Mouse (Mus musculus): ENCODE data around the gene Banp.
A peak's percentile ranks its signal among the peaks of the same experiment; 100 is the strongest.

Banp gene

DNA sequence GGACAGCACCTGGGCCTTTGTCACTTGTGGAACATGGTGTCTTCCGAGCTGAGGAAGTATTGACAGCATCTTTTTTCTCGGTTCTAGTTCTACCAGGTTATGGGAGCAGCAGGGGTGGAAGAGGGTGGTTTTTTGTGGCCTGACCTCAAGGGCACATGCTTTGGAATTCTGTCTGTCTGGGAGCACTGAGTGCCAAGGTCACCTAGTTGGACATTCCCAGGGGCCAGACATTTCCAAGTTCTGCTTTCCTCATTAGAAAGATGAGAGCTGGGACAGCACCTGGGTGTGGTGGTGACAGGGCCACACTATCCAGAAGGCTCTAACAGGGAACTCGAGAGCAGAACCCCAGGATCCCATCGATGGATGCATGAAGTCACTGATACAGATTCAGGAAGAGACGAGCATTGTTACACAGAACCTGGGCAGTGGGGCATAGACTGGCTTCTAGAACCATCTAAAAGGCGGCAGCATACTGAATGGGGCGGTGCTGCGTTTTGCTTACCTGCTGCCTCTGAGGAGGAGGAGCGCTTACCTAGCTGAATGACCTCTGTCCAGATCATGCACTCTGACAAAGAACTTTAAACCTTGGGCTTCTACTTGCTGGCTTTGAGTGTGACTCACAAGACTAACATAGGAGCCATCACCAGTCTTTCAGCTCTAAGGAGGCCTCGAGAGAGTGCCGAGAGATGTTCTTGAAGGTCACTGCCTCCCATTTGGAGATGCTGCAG, 31.4 kb downstream of the Banp start:
- DNase-seq (ENCODE audit: low read depth, low spot score), result no peak

DNA sequence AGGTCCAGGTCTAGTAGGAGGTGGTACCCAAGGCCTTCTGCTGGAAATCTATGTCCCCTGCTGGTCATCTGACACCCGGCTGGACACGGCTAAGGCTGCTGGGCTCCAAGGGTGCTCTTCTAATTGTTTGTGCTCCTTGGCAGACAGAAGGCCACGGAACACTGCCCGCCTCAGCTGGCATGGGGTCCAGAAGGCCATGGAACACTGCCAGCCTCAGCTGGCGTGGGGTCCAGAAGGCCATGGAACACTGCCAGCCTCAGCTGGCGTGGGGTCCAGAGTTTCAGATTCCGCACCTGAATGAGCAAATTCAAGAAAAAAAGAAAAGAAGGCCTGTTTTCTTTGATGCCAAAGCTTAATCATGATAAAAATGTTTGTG, 32.0 kb downstream of the Banp start:
- no peak for DNase-seq (ENCODE audit: low read depth, low spot score)

DNA sequence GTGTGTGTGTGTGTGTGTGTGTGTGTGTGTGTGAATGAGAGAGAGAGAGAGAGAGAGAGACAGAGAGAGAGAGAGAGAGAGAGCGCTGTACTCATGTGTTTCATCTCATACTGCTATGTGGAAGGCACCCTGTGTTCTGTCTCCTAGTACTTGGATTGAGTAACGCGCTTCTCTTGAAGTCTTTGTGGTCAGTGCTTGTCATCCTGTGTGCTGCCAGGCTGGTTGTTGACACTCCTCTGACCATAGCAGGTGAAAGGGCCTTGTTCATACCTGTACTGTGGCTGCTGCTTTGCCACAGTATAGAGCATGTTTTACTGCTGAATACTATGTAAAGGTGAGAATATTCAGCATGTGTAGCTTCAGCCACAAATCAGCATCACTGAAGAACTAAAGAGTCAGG, 36.1 kb downstream of the Banp start:
- no peak for DNase-seq (ENCODE audit: low read depth, low spot score)

DNA sequence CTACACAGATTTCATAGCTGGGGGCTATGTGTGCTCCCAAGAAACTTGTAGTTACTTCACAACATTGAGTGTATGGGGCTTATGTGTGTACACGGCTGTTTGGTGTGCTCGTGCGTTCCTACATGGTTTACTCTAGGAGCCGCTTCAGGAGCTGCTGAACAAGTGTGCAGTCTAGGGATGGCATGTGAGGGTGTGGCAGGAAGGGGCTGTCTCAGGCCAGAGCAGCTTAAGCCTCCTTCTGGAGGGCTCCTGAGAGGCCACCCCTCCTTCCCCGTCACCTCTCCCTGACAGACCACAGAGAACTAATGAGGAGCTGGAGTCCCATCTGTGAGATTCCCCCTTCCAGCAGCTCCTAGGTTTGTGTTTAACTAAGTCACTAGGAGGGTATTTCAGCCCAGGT, 38.3 kb downstream of the Banp start:
- DNase-seq (ENCODE audit: low read depth, low spot score), result no peak

DNA sequence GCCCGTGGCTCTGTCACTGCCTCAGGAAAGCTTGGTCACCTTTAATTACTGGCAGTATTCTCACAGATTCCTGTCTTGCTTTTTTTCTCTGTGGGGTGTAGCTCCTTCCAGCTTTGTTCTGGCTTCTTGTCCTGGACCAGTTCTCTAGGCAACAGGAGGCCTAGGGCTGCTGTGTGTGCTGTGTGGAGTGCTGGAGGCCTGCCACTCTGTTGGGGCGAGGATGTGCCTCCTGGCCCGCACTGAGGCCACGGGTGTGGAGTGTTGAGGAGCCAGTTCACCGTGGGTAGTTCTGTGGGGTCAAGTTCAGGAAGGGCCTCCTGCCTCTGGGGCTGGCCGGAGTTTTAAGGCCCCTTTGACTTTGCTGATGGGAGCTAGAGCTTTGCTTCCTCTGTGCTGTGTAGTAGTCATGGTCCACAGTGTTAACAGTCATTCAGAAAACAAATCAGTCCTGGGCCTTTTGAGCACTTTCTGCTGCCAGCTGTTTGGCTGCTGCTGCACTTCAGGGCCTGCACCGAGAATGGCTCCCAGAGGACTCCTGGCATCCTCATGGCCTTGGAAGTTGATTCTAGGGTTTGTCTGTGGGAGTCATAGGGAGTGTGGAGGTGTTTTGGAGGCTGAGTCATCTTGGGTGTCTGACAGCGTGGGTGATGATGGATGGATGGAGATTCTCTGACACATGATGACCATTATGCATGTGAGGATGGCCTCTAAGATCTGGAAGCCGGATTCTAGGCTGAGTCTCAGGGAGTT, 41.1 kb downstream of the Banp start:
- no peak for DNase-seq (ENCODE audit: low read depth, low spot score)

DNA sequence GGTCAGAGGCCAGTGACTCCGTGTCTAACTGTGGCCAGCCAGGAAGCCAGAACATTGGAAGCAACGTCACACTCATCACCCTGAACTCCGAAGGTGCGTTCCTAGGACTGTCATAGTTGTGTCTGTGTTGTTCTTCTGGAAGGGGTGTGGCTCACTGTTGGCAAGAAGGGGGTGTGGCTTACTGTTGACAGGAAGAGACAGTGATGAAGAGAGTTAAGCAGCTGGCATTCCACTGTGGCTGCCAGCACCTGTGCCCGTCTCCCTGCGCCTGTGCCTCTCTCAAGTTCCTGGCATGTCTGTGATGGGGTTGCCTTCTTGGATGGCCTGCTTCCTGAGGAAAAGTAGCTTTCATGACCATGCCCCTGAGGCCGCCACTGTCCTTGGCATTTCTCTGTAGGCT, 42.1 kb downstream of the Banp start:
- DNase-seq (ENCODE audit: low read depth, low spot score), result no peak

DNA sequence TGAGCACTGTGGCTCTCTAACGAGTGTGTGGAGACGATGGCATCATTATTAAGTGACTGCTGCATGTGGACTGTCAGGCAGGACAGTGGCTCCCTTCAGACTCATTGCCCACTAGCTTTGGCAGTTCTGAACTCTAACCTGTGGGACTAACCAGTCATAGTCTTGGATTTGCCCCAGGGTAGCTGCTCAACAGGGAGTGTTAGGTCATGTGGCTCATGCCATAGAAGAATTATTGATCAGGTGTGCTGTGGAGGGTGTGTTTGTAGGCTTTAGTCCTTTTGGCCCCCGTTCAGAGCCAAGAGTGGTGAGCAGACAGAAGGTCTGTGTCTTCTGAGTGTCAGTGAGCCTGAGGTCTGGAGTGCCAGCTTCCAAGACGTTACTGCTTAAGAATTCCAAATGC, 43.4 kb downstream of the Banp start:
- no peak for DNase-seq (ENCODE audit: low read depth, low spot score)

DNA sequence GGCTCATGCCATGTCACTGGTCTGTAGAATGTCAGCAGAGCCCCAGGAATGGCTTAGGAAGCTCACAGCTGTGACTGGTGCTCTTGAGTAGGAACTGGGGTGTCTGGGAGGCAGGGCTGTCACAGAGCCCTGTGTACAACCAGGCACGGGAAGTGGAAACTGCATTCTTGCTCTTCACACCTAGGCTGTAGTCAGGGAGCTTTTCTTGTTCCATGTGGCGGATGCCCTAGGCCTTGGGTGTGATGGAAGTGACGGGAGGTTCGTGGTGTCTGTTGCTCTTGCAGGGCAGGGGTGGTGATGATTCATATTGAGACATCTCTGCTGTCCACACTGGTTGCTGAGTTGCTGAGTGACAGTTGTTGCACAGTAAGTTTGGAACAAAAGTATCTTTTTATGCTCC, 45.6 kb downstream of the Banp start:
- no peak for DNase-seq (ENCODE audit: low read depth, low spot score)

DNA sequence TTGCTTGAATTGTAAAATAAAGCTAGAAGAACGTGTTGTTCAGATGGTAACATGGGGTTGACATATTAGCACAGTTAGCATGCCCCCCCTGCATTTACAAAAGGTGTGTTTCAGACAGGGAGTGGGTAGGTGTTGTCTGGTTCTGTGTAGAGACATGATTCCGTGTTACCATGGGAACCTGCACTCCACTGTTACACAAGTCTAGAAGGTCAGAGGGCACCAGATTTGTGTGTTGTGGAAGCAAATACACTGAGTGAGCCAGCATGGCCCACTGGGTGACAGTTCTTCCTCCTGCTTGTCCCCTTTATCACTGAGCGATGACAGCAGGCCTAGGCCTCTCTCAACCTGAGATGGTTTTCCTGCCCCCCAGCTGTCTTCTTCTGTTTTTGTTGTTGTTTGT, 46.3 kb downstream of the Banp start:
- DNase-seq (ENCODE audit: low read depth, low spot score), result no peak

DNA sequence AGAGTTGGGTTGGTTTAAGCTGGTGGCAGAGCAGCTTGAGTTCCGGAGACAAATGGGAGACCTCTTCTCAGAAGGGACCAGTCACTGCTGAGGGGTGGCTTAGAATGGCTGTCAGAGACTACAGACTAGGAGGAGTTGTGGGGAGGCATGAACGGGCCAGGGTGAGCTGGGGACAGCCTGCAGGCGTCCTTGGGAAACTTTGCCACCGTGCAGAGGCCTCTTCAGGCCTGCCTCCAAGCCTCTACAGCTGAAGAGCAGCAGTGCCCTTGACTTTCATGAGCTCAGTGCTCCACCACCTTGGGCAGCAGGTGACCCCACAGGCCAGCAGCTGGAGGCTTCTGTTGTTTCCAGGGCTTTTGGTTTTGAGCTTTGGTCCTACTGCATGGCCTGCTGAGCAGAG, 49.1 kb downstream of the Banp start:
- no peak for DNase-seq (ENCODE audit: low read depth, low spot score)

DNA sequence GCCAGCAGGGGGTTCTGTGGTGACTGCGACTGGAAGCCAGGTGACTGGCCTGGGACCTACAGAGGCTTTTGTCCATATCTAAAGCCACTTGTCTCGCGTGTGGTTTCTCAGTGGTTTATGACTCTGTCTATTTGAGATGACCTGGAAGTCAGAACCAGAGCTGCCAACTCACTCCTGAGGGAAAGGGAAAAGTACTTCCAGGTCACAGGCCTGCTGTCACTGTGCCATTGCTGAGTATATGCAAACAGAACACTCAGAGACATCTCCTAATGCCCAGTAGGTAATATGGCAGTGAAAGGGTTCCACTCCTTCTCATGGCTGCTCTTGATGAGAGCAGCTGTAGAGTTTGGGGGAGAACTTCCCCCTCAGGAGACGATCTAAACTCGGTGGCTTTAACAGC, 49.7 kb downstream of the Banp start:
- no peak for DNase-seq (ENCODE audit: low read depth, low spot score)

DNA sequence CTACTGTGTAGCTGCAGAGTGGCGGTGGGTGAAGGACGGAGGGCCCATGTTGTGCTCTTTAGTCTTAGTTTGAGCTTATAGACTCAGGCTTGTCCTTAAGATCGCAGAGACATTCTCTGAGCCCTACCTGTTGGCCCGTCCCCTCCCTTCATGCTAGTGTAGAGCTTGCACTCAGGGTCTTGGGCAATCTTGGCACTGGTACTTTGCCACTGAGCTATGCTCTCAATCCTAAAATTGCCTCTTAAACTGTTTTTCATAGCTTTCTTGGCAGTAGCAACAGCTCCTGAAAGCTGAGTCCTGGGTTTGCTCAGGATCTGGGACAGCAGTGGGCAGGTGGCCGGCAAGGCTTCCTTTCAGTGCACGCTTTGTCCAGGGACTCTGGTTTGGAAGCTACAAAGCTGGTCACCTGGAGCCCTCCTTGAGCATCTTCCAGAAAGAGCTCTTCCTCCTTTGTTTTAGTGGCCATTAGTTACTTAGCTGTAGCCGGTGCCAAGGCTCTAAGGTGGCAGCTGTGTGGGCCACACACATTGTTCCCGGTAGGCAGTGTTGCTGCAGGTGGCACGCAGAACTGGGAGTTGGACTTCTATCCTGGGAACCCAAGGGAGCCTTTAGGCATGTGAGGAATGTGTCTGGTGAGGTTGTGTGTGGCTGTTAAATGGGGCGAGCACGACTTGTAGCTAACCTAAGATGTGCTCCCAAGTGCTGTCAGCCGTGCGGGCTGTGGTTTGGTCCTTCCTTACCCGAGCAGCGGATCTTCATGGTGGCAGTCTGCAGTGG, 52.0 kb downstream of the Banp start:
- DNase-seq (ENCODE audit: low read depth, low spot score), result no peak

DNA sequence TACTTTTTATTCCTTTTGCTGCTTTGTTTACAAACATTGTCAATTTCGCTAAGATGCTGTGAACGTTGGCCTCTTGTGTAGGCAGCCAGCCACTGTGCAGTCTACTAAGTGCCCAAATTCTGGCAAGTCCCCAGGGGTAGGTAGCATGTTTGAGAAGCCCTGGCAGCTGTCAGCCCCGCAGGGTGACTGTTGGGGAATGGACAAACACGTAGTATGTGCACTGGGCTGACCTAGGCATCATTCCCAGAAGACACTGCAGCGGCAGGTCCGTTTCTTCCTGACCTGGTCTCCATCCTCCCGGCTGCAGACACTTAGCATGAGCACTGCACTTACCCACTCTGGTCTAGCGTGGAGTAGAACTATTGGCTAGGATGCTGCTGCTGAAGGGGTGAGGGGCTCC, 54.1 kb downstream of the Banp start:
- no peak for DNase-seq (ENCODE audit: low read depth, low spot score)

DNA sequence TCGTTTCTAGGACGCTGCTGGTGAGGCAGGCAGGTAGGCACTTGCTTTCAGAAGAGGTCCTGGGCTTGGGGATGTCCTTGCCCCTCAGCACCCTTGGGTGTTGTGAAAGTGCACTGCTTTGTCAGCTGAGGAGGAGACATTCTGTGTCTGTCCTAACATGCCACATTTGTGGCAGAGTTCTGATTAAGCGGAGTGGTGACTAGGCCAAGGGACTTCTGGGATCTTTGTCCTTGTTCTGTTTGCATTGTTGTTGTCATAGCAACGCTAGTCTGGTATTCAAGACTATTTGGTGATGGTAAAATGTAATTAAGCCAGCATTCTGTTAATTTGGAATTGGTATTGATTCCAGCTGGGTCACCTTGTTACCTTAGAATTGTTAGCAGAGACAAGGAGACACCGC, 54.6 kb downstream of the Banp start:
- DNase-seq (ENCODE audit: low read depth, low spot score), result no peak

DNA sequence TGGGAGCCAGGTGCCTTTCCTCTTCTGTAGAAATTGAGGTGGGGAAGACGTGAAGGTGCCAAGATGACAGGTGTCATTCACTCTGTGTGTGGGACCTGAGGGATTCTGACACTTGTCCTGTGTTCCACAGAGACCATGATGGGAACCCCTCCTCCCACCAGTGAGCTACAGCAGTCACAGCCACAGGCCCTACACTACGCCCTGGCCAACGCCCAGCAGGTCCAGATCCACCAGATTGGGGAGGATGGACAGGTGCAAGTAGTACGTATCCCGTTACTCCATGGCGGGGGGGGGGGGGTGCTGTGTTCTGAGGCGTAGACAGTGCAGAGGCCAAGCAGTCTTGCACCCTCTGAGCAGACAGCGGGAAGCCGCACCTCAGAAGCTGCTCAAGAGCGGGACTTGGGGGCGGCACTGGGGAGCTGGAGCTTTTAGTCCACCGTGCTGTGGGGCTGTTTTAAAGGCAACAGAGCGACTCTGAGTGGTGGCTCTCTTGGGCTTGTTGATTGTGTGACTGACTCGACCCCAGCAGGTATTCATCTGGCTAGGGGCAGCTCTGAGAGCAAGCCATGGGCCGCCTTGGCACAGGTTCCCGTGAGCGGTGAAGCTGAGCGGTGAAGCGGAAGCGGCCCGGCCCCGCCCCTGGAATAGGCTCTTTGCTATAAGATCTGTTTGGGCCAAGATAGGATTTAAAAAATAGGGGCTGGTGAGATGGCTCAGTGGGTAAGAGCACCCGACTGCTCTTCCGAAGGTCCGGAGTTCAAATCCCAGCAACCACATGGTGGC, 56.1 kb downstream of the Banp start:
- peak; percentile 17 for DNase-seq (ENCODE audit: low read depth, low spot score)

DNA sequence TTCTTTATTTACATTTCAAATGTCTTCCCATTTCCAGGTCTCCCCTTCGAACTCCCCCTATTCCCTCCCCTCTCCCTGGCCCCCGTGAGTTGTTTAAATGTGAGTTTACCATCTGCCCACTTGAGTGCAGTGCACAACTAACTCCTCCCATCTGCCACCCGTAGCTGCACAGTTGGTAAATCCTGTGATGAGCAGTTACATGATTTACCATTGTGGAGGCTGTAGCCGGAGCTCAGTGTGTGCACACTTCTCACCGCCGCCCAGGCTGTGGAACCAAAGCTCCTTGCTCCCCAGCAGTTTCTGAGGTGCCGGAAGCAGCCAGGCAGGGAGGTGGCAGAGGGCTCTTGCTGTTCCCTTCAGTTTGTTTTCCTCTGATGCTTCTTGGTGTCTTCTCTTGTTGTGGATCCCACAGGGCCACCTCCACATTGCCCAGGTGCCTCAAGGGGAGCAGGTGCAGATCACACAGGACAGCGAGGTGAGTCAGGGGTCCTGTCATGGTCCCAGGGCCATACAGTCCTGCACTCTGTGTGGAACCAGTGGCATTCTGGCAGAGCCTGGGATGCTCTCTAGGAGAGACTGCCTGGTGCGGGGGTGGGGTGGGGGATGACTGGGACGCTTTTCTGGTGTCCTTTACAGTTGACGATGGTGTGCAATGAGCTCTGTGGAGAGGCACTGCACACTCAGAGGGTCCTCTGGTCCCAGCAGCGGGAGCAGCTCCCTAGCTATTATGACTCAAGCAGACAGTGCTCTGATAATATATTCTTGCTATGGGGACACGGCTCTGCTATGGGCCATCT, 57.3 kb downstream of the Banp start:
- no peak for DNase-seq (ENCODE audit: low read depth, low spot score)

DNA sequence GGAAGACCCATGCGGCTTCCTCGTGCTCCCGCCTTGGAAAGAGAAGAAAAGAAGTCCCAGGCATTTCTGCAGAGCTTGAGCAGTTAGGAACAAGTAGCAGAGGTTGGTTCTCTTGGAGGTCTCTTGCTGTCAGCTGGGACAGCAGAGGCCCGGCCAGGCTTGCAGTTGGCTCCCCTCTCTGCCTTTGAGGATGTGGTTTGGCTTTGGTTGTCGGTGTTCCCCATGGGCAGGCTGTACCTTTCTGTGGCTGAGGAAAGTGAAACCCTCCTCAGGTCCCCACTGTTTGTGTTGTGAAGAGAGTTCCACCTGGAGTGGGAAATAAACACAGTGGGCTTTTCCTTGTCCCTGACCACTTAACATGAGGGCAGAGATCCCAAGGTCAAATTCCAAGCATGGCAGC, 58.8 kb downstream of the Banp start:
- DNase-seq (ENCODE audit: low read depth, low spot score), result no peak

DNA sequence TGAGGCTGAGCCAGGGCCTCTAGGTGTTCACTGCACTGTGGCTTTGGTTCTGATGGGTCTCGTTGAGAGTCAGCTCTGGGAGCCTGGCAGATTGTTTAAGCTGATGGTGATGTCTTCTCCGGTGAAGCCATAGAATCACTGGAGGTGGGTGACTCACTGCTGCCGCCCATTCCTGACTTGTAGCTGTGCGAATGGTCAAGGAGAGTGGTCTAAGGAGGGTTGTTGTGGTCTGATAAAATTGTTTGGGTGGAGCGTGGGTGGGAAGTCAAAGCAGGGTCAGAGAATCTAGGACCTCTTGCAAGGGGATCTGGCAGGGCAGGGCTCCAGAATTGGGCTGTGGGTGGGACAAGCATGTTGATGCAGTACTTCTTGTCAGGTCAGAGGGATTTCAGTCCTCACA, 61.1 kb downstream of the Banp start:
- DNase-seq (ENCODE audit: low read depth, low spot score), result no peak

DNA sequence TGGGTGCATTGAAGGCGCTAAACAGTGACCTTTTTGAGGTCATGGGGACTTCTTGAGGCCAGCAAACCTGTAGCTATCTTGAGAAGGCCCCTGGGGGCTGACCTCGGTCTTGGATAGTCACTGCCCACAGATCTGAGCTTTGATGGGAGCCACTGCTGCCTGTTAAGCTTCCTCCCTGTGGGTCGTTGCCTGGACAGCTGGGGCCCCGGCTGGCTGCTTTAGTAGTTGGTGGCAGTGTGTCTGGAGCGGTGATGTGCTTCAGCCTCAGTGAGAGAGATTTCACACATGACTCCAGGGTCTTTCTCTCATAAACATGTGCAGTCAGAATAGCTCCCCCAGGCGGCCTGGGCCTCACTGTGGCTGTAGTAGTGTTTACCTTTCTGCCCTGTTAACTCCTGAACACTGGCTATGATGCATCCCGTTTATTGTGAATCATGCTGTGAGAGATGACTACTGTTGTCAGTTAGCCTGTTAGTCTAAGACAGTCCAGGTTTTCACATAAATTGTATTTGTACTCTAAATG, 61.6 kb downstream of the Banp start:
- peak; percentile 28 for DNase-seq (ENCODE audit: low read depth, low spot score)

DNA sequence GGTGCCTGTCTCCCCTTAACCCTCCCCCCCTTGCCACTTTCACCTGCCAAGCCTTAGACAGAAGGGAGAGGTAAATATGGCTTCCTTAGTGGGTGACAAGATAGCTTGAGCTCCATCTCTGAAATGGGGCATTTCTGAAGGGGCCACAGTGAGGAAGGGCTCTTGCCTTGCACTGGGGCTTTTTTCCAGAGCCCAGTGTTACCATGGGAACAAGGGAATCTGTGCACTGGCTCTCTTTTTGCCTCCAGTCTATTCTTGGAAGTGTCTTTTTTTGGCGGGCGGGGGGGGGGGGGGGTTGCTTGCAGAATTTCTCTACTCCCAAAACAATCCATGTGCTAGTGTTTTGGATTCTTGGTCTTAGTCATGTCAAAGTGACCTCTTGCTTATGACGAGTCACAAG, 65.1 kb downstream of the Banp start:
- DNase-seq (ENCODE audit: low read depth, low spot score), result no peak

Measured in R1 (cell line).